Mouse (Mus musculus): ENCODE data around the gene Zfp346. TPM values are rescaled to one million over a fixed set of nuclear protein-coding genes. Genes with fewer than 3 reads are reported as not detected.
A peak's percentile ranks its signal among the peaks of the same experiment; 100 is the strongest.

Gene Zfp346
- total and polyA plus RNA-seq, 2 experiments from 2014 or later = 20.5 to 32.8 TPM

DNA sequence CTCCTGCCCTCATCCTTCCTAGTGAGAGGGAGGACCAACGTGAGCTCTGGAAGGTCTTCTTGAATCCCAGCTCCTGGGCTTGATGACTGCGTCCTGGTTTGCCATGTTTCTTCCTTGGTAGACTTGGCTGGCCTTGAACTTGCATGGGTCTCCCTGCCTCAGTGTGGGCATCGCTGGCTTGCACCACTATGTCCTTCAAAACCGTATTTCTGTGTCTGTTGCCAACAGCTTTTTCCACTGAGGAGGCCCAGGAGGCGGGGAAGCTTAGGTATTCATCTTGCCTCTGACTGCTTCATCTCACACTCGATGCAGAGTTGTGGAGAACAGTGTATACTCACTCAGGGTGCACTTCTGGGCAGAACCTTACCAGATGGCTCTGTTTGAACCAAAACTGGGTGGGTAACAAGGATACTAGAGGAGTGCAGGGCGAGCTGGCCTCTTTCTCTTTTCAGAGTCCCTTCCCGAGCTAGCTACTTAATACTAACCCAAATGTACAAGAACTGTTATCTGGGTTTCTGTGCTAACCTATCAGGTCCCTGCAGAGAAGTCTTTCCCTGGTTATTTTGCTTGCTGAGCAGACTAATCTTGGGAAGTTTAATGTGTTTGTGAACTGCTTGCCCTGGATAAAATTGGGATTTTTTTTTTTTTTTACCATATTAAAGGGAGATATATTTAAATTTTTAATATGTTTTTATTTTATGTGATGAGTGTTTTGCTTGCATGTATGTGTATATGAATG is 1.0 kb downstream of the Zfp346 start:
- DNase-seq (no peak), ATAC-seq (no peak)

DNA sequence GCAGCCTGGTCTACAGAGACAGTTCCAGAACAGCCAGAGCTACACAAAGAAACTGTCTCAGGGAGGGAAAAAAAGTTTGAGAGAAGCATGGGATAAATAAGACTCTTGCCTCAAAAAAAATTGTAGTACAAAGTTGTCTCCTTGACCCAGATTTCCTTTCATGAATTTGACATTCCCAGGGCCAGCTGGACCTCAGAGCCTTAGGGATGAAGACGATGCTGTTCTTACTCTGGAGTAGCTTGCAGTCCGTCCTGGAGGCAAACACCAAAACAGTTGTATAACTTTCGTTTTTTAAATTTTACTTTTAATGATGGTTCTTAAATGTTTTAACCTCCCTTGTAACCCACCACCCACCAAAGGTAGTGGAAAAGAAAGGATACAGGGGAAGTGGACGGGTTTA is 2.0 kb downstream of the Zfp346 start:
- 86% methylated on average over 4 of the region's 4 CpGs for WGBS
- Histone ChIP-seq H3K36me3 (ENCODE audit: insufficient read depth) (no peaks in the 10 kb centered on the region; the same call in 1 of the 2 replicates), H3K4me2 (ENCODE audit: low read depth) (no peak overlapping the region), H3K4me3 (ENCODE audit: low read depth, low read length) (no peak overlapping the region), H3K27ac (ENCODE audit: low read depth, low read length) (no peak overlapping the region), H3K9ac (no peak overlapping the region), H3K4me1 (ENCODE audit: insufficient read depth) (peaks cover 7% of the 10 kb centered on the region), H3K9me3 (ENCODE audit: low read length) (no peaks in the 10 kb centered on the region), H3K27me3 (ENCODE audit: insufficient read depth, low read length) (no peaks in the 10 kb centered on the region)
- ATAC-seq (no peak), DNase-seq (no peak)
- TF ChIP-seq CTCF (IDR thresholded peaks at IDR 0.05; ENCODE audit: low read depth) = no peak

More for the DNA sequence above, 1.0 kb downstream of the Zfp346 start:
- peak overlapping the region; percentile 73 for H3K4me2 ChIP-seq (ENCODE audit: low read depth)
- H3K4me3 ChIP-seq (ENCODE audit: low read depth, low read length) = peak overlapping the region; percentile 62
- 0 out of 2 replicates have a peak overlapping the region, but pooled peaks have one; percentile 79 for H3K27ac ChIP-seq (ENCODE audit: low read depth, low read length)
- peak overlapping the region; percentile 76 for H3K9ac ChIP-seq
- H3K9me3 ChIP-seq (ENCODE audit: low read length) = no peaks in the 10 kb centered on the region
- no peaks in the 10 kb centered on the region for H3K27me3 ChIP-seq (ENCODE audit: insufficient read depth, low read length)
- no peak for TF ChIP-seq CTCF (IDR thresholded peaks at IDR 0.05; ENCODE audit: low read depth)
- 17% methylated on average over 8 of the region's 8 CpGs for WGBS
- peaks cover 7% of the 10 kb centered on the region for H3K4me1 ChIP-seq (ENCODE audit: insufficient read depth)
- no peaks in the 10 kb centered on the region; the same call in 1 of the 2 replicates for H3K36me3 ChIP-seq (ENCODE audit: insufficient read depth)

DNA sequence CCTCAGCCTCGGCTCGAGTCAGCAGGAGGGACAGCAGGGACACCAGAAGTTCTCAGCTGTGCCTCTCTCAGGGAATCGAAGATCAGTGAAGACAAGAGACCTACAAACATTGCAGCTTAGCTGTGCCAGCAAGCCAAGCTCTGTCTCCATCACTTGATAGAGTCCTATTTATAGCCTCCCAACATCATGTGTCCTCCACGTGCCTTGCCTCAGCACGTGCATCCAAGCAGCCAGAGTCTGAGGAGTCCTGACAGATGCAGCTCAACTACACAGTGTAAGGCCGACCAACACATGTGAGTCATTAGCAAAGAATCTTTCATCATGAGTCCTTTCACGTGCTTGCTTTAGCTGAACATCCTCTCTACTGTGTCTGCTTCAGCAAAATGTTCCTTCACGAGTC is 2.6 kb downstream of the Zfp346 start:
- Histone ChIP-seq H3K27ac (ENCODE audit: low read depth, low read length) (no peak overlapping the region), H3K27me3 (ENCODE audit: insufficient read depth, low read length) (no peaks in the 10 kb centered on the region), H3K4me2 (ENCODE audit: low read depth) (no peak overlapping the region), H3K9me3 (ENCODE audit: low read length) (no peaks in the 10 kb centered on the region), H3K9ac (no peak overlapping the region), H3K36me3 (ENCODE audit: insufficient read depth) (no peaks in the 10 kb centered on the region; the same call in 1 of the 2 replicates), H3K4me1 (ENCODE audit: insufficient read depth) (peaks cover 7% of the 10 kb centered on the region), H3K4me3 (ENCODE audit: low read depth, low read length) (no peak overlapping the region)
- WGBS = 86% methylated on average over 8 of the region's 8 CpGs
- TF ChIP-seq CTCF (IDR thresholded peaks at IDR 0.05; ENCODE audit: low read depth) = no peak
- no peak for ATAC-seq
- no peak for DNase-seq

DNA sequence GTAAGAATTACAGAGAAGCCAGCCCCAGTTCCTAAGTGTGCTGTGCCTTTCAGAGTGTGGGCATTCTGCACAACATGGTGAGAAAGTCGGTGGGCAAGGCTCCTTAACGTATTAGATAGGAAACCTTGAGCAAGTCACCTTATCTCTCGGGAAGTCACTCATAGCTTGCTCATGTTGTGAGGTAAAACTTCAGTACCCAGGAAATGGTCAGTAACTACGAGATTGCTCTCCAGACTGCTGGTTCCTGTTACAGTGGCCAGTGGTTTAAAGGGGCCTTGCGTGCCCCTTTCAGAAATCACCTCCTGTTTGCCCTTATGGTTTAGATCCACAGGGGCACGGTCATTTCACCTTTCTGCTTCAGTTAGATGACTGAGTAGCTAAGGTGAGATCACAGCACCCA is 9.3 kb downstream of the Zfp346 start:
- TF ChIP-seq CTCF (IDR thresholded peaks at IDR 0.05; ENCODE audit: low read depth) = no peak
- peaks cover 46% of the 10 kb centered on the region for H3K36me3 ChIP-seq (ENCODE audit: insufficient read depth)
- WGBS = 88% methylated on average over 6 of the region's 6 CpGs

DNA sequence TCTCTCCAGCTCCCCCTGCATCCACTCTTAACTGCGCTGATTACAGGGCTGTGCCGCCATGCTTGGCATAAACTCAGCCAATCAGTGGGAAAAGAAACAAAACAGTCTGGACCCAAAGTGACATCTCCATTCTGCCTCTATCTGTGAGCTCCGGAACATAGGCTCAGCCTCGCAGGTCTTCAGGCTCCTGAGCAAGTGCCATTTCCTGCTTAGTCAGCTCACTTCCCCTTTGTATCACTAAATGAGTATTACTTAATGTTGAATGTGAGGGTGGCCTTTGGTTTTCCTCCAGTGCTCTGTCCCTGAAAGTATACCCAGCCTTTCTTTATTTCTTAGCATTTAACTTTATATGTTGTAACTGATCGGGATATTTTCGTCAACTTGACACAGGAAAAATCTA is 19.8 kb downstream of the Zfp346 start:
- H3K4me3 ChIP-seq (ENCODE audit: low read depth, low read length) = no peak overlapping the region
- H3K4me2 ChIP-seq (ENCODE audit: low read depth) = no peak overlapping the region
- H3K27me3 ChIP-seq (ENCODE audit: insufficient read depth, low read length) = no peaks in the 10 kb centered on the region
- H3K27ac ChIP-seq (ENCODE audit: low read depth, low read length) = no peak overlapping the region
- TF ChIP-seq CTCF (IDR thresholded peaks at IDR 0.05; ENCODE audit: low read depth) = no peak
- no peak for DNase-seq
- H3K4me1 ChIP-seq (ENCODE audit: insufficient read depth) = no peaks in the 10 kb centered on the region
- 93% methylated on average over 6 of the region's 6 CpGs for WGBS
- no peak overlapping the region for H3K9ac ChIP-seq
- no peaks in the 10 kb centered on the region for H3K9me3 ChIP-seq (ENCODE audit: low read length)
- peaks cover 43% of the 10 kb centered on the region for H3K36me3 ChIP-seq (ENCODE audit: insufficient read depth)
- no peak for ATAC-seq

More for the DNA sequence above, 9.3 kb downstream of the Zfp346 start:
- no peak overlapping the region for H3K4me3 ChIP-seq (ENCODE audit: low read depth, low read length)
- H3K9ac ChIP-seq = no peak overlapping the region
- no peak for ATAC-seq
- no peak overlapping the region for H3K4me2 ChIP-seq (ENCODE audit: low read depth)
- no peak overlapping the region for H3K27ac ChIP-seq (ENCODE audit: low read depth, low read length)
- H3K4me1 ChIP-seq (ENCODE audit: insufficient read depth) = no peaks in the 10 kb centered on the region
- H3K9me3 ChIP-seq (ENCODE audit: low read length) = no peaks in the 10 kb centered on the region
- DNase-seq = no peak
- no peaks in the 10 kb centered on the region for H3K27me3 ChIP-seq (ENCODE audit: insufficient read depth, low read length)

DNA sequence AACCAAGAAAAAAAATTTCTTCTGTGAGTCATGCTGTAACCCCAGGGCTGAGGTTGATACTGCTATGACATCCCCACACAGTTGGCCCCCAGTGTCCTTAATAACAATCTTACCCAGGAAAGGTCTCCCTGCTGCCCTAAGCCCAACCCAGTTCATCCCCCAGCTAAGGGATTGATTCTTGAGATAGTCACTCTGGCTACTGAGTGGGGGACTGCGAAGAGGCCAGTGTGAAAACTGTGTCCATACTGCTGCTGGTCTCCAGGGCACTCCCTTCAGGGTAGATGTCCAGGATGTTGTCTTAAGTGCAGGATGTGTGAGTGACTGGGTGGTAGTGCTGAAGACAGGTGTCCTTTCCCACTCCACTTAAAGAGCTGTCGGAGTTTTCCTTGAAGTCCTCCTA is 28.3 kb downstream of the Zfp346 start, which contains the start of gene Gm17617:
Gm17617 (minus strand) TSS at position 101 of the 400 bp plus-strand sequence.
- 98% methylated on average over 2 of the region's 2 CpGs for WGBS
- Histone ChIP-seq H3K36me3 (ENCODE audit: insufficient read depth) (peaks cover 31% of the 10 kb centered on the region), H3K4me2 (ENCODE audit: low read depth) (no peak within 1 kb of the TSS), H3K27me3 (ENCODE audit: insufficient read depth, low read length) (no peaks in the 10 kb centered on the region), H3K27ac (ENCODE audit: low read depth, low read length) (no peak within 1 kb of the TSS), H3K9me3 (ENCODE audit: low read length) (no peaks in the 10 kb centered on the region), H3K4me1 (ENCODE audit: insufficient read depth) (no peaks in the 10 kb centered on the region), H3K4me3 (ENCODE audit: low read depth, low read length) (no peak within 1 kb of the TSS), H3K9ac (no peak within 1 kb of the TSS)
- TF ChIP-seq CTCF (IDR thresholded peaks at IDR 0.05; ENCODE audit: low read depth) = no peak
- ATAC-seq (no peak), DNase-seq (no peak)

DNA sequence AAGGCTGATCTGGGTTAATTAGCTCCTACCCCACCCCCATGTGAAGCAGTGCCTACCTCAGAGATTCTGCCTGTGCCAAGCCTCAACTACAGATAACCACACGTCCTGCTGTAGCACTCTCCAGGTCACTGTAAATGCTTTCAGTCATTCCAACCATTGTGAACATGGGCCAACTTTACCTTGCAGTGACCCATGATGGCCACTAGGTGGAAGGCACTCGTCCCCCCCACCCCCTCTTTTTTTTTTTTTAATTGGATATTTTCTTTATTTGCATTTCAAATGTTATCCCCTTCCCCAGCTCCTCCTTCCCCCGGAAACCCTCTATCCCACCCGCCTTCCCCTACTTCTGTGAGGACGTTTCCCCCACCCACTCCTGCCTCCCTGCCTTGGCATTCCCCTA is 30.3 kb downstream of the Zfp346 start:
- Histone ChIP-seq H3K4me2 (ENCODE audit: low read depth) (no peak overlapping the region), H3K4me3 (ENCODE audit: low read depth, low read length) (no peak overlapping the region), H3K4me1 (ENCODE audit: insufficient read depth) (no peaks in the 10 kb centered on the region), H3K9ac (no peak overlapping the region), H3K27me3 (ENCODE audit: insufficient read depth, low read length) (no peaks in the 10 kb centered on the region), H3K36me3 (ENCODE audit: insufficient read depth) (peaks cover 24% of the 10 kb centered on the region), H3K27ac (ENCODE audit: low read depth, low read length) (no peak overlapping the region), H3K9me3 (ENCODE audit: low read length) (no peaks in the 10 kb centered on the region)
- TF ChIP-seq CTCF (IDR thresholded peaks at IDR 0.05; ENCODE audit: low read depth) = peak; percentile 74
- 7% methylated on average over 5 of the region's 5 CpGs for whole genome bisulfite sequencing
- DNase-seq = peak; percentile 42
- ATAC-seq = no peak; the same call in none of the 2 replicates

Data from forebrain, postnatal 0 days (tissue).